Mouse (Mus musculus) sigmoid colon, adult 10 weeks (tissue): ENCODE results near the gene Dph3. TPM values are rescaled to one million over a fixed set of nuclear protein-coding genes. Genes with fewer than 3 reads are reported as not detected.

ENCODE experiments used
- polyA plus RNA-seq: library from polyadenylated mRNA; stranded (reverse); fragments of 350-450 nt; fragmentation: Illumina TruSeq; extraction: RNeasy Lipid Tissue Mini Kit (QIAGEN cat#74804); gene quantifications from one replicate; pipeline ENCODE4 v1.2.3, GENCODE M21; 2014; ENCODE audit warnings: low read depth, low replicate concordance

Dph3 gene
- 51.0 TPM for polyA plus RNA-seq

DNA sequence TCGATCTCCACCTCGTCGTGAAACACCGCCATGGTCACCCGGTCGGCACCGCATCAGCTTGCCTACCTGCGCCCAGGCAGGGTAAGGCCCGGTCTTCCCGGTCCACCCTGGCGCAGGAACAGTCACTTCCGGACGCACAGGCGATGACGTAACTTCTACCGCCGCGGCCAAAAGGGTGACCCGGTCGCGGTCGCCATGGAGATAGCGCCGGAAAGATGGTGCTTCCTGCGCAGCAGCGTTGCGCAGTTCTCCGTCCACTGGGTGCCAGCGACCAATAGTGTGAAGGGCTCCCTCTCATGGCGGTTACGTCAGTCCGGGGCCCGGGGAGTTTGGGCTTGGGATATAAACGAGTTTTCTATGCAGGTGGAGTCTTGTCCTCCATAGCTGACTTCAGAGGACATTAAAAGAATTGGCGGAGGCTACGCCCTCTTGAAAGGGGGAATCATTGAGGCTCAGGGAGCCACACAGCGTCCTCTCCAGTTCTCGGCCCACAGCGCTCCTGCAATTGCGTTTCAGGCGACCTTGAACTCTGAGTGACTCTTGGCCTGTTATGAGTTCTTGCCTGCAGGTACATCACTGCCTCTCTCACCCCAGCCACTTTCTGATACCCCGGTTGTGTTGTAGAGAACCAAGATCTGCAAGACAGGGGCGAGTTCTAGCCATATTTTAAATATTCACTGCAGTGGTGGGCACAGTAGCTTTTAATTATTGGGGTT is at the start of gene Dph3:
Dph3 (minus strand) TSS at position 244 of the 716 bp plus-strand sequence.

DNA sequence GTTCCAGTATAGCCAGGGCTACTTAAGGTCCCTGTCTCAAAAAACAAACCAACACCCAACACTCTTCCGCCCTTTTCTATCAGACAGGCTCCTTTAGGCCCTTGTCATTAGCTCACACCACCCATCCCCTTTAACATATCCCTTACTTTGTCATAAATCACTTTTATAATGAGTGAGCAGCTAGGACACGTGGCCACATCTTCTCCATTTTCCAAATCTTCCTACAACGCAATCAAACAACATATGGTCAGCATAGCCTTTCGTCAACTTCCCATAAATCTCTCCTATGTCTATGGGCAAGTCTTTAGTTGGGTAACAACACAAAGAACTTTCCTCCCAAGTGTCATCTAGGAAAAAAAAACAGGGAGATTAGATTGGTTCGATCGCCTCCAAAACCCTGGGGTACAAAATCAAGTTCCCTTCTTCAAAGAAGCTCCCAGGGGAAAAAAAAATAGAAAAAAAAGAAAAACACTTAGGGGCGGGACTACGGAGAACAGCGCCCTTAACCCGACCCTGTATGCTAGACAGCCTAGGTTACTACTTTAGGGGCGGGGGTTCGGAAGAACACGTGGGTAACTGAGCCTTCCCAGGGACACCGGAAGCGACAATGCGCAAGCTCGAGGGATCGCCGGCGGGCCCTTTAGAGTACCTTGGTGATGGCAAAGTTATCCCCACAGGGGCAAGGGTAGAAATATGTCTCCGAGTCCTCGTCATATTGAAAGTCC is 606 bp downstream of the Dph3 start, which contains the start of gene Oxnad1:
Oxnad1 (plus strand) TSS at position 614 of the 725 bp plus-strand sequence.

Other genes starting within 250 kb of the Dph3 start
- gene Galnt15, start 56.7 kb downstream of the Dph3 start, polyA plus RNA-seq: 5.3 TPM
- gene Oxnad1, start 355 bp downstream of the Dph3 start, polyA plus RNA-seq: 58.3 TPM
- not detected for gene Msmb, start 56.3 kb upstream of the Dph3 start, polyA plus RNA-seq
- 228 TPM for gene Ncoa4, start 74.1 kb upstream of the Dph3 start, polyA plus RNA-seq
- 92.7 TPM for gene Timm23, start 116.2 kb upstream of the Dph3 start, polyA plus RNA-seq
- gene Parg, start 116.2 kb upstream of the Dph3 start, polyA plus RNA-seq: 49.2 TPM
- gene Ogdhl, start 236.3 kb upstream of the Dph3 start, polyA plus RNA-seq: 0.09 TPM